Mouse (Mus musculus) left cerebral cortex, adult 2 months (tissue): ENCODE results near the gene 4930579F01Rik. TPM values are rescaled to one million over a fixed set of nuclear protein-coding genes. Genes with fewer than 3 reads are reported as not detected.
A peak's percentile ranks its signal among the peaks of the same experiment; 100 is the strongest.

Experiments used
- DNase-seq, 2 experiments: peaks; one replicate each; pipeline ENCODE4 v3.0.0; 2021 to 2022; ENCODE audit warnings: low spot score in 2 of 2, mixed read lengths in 1 of 2; ENCODE audit errors: extremely low spot score in 1 of 2
- H3K27ac ChIP-seq: fragments of 200-600 bp; 2 replicates; pipeline ENCODE4 v1.8.1; 2022
- H3K4me3 ChIP-seq: fragments of 200-600 bp; 2 replicates; pipeline ENCODE4 v1.8.1; 2022
- CTCF ChIP-seq: fragments of 200-600 bp; IDR thresholded peaks from 2 replicates; pipeline ENCODE4 v1.8.1; 2022; ENCODE audit warnings: antibody characterized with exemption, mild to moderate bottlenecking, moderate library complexity
- intact Hi-C: fragments of 180-260 bp; cut with DNase I; formaldehyde crosslinking; loops from one replicate; pipeline ENCODE4 v1.15.1; 2025
- total RNA-seq, 2 experiments: library from RNA; stranded (reverse); gene quantifications; 2 replicates each; pipeline ENCODE4 v1.2.3; 2021

The 4930579F01Rik gene
- total RNA-seq, 2 experiments from 2014 or later: not detected

DNA sequence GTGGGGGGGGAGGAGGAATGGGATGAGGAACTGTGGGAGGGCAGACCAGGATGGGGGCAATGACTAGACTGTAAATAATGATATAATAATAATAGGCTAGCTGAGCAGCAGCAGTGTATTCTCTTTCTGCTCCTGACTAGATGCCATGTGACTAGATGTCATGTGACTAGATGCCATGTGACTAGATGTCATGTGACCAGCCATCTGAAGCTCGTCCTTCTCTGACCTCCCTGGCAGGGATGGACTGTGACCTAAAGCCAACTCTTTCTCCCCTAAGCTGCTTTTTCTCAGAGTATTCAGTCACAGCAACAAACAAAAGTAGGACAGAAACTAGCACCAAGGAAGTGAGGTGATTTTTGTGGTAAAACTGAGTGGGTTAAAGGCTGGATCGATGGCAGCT, 11.6 kb downstream of the 4930579F01Rik start:
- intact Hi-C loops: no loop called here
- no peak overlapping the region for H3K27ac ChIP-seq
- DNase-seq: no peak
- H3K4me3 ChIP-seq: no peak overlapping the region
- TF ChIP-seq CTCF: no peak

DNA sequence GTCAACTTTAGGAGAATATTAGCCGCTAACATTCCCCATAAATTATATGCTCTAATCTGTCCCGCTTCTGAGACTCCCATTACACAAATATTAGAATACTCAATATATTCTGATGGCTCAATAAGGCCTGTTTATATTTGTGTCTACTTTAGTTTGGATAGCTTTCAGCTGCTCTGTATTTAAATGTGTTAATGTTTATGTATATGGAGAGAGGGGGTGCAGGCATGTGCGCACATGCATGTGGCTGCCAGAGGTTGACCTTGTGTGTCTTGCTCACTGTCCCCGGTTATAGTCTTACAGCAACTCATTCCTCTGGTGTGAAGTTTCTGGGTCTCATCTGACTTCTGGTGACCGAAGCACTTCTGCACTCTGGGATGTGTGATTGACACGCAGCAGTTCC, 18.1 kb downstream of the 4930579F01Rik start:
- no peak for DNase-seq
- no peak overlapping the region for H3K4me3 ChIP-seq
- no peak for TF ChIP-seq CTCF
- intact Hi-C loops: no loop called here
- no peak overlapping the region for H3K27ac ChIP-seq

DNA sequence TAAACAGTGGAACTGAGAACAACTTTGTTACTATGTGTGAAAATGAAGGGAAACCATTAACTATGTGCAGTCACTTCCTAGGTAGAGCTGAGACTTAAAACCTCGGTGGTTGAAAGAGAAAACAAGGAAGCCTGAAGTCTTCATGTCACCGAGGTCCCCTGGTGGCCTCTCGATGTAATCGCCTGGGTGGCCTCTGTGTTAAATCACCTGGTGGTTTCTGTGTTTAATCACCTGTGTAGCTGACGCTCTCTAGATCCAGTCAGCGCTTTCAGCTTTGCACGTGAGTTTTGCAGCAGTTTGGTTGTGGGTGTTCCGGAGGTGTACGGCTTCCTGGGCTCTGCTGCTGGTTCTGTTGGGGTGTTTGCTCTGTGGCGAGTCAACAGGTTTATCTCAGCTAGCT, 20.3 kb downstream of the 4930579F01Rik start:
- intact Hi-C loops: no loop called here
- no peak for DNase-seq
- H3K4me3 ChIP-seq: no peak overlapping the region
- TF ChIP-seq CTCF: peak; percentile 20
- H3K27ac ChIP-seq: no peak overlapping the region

DNA sequence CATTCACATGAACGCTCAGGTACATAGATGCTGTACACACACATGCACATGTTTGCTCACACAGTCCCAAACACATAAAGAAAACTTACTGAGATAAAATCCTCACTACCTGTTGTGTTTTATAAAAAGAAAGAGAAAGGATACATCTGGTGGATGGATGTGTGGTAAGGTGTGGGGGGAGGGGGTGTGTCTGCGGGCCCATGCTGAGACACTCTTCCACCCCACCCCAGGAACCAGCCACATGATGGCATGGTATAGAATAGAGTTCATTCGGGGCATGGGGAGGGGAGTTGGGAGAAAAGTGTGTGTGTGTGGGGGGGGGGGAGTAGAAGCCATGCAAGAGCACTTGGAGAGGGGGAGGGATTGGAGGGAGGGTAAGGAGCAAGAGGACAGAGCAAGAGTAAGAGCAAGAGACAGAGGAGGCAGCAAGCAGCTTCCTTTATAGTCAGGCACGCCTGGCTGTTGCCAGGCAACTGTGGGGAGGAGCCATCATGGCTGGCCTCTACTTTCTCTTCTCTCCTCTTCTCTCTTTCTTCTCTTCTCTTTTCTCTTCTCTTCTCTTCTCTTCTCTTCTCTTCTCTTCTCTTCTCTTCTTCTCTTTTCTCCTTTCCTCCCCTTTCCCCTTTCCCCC, 31.0 kb downstream of the 4930579F01Rik start:
- intact Hi-C loops: no loop called here
- DNase-seq: no peak
- Histone ChIP-seq H3K27ac (no peak overlapping the region), H3K4me3 (no peak overlapping the region)
- TF ChIP-seq CTCF: no peak

DNA sequence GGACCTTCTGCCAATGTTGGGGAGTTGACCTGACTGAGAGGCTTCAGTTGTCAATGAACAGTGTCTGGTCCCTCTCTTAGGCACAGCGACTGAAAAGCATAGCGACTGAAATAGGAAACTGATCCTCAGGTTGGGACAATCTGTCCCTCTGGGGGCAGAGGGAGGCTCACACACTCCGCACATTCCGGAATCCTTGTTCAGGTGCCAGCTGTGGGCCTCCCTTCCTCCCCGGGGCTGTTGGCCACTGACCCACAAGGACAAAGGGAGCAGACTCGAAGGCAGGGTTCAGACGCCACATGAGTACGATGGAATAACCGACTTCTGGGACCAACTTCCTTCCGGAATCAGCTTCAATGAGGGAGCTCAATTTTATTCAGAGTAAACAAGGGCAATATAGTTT, 32.0 kb downstream of the 4930579F01Rik start:
- DNase-seq: no peak
- TF ChIP-seq CTCF: no peak
- intact Hi-C loops: no loop called here
- no peak overlapping the region for H3K4me3 ChIP-seq
- H3K27ac ChIP-seq: no peak overlapping the region

DNA sequence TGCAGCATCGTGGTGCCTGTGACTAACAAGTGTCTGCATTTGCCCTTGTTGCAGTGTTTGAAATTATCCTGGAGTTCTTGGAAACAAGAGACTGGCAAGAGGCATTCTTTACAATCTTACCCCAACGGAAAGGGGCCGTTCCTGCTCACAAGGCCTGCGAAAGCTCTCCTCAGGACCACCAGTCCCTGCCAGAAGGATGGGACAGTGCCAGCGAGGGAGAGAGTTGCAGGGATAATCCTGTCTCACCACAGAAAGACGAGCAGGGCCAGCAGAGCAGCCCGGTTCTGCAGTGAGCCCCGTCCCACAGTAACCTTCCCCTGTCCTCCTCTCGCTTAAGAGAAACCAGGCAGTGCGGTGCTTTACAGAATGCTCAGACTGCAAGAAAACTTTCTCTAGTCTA, 37.0 kb downstream of the 4930579F01Rik start:
- Histone ChIP-seq H3K4me3 (no peak overlapping the region), H3K27ac (no peak overlapping the region)
- no peak for DNase-seq
- intact Hi-C loops: no loop called here
- no peak for TF ChIP-seq CTCF

DNA sequence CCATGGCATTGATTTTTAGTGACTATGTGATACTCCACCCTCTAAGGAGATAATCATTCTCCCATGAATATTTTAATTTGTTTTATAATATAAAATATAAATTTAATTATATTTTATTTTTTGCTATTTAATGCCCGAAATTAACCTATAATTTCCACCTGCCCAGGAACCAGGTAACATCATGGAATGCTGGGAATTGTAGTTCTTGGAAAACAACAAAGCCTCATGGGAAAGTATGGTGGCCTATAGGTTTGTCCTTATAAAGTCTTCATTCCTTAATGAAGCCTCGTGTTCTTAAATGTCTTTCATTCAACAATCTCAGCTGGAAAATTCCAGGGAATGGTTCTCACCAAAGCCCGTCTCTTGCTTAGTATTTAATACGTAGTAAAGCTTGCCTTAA, 38.6 kb downstream of the 4930579F01Rik start:
- intact Hi-C loops: no loop called here
- no peak for TF ChIP-seq CTCF
- no peak for DNase-seq
- Histone ChIP-seq H3K27ac (no peak overlapping the region), H3K4me3 (no peak overlapping the region)

DNA sequence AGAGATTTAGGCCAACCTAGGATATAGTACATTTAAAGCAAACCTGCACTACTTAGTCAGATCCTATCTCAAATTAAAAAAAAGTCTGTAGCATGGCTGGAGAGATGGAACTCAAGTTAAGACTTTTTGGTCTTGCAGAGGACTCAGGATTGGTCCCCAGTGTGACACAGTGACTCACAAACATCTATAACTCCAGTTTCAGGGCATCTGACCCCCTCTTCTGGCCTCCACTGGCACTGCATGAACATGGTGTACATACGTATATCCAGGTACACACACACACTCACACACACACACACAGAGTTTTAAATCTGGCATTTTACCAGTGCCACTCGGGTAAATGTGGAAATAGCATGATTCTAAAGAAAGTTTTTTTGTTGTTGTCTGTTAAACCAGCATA, 44.8 kb downstream of the 4930579F01Rik start:
- no peak for TF ChIP-seq CTCF
- intact Hi-C loops: loop anchor here (5.0 kb wide), 1 partner anchor 212 kb away; no protein-coding TSS in a partner anchor
- no peak for DNase-seq
- H3K4me3 ChIP-seq: no peak overlapping the region
- H3K27ac ChIP-seq: no peak overlapping the region

DNA sequence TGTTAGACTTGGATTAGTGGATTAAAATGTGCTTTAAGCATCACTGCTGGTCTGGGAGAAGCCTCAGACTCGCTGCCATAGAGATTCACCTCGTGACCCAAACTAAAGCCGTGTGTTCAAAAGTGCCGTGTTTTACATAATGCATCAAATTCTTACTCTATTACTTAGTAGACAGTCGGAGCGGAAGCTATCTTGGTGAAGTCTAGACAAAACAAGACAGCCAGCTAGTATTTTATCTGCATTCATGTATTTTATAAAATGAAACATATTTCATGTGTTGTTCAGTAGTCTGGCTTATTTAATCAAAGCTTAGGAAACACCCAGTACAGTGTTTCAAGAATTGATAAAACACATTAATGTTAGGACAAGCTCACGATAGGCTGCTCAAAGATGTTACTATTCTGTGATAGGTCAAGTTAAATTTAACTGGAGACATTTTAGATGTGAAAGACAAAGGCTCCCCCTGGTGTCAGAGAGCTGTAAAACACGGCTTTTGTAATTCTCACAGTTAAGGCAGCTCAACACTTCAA, 48.9 kb downstream of the 4930579F01Rik start, which contains the start of gene Mttp:
TSS of gene Mttp (minus strand) at position 327 of the 530 bp plus-strand sequence.
- peak; percentile 76 to 80 for DNase-seq
- Histone ChIP-seq H3K4me3 (peak within 1 kb of the TSS; percentile 65), H3K27ac (peak within 1 kb of the TSS; percentile 99)
- intact Hi-C loops: loop anchor here (1.0 to 5.0 kb wide), 4 partner anchors 153 to 366 kb away; partner anchors contain the start of gene Dnajb14
- TF ChIP-seq CTCF: peak; percentile 92

DNA sequence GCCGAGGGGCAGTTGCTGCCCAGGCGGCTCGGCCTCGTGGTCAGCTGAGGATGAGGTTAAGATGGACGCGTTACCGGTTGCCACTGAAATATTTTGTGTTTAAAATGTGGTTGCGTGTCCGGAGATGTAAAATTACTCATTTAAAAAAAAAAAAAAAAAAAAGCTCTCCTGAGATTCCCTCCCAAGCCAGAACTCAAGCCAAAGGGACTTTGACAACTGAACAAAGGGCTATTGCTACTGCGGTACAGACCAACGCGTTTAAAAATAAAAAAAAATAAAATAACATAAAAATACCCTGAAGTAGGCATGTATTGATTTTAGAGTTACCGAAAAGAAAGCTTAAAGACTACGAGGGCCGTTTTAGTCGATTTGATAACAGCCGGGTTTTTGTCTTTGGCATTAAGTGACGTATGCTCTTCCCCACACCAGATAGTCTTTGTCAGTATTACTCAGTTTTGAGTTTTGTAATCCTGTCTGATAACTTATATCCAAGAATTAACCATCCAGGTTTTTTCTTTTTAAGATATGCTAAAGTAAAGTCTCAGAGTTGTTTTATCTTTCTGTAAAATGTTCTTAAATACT, 49.5 kb downstream of the 4930579F01Rik start:
- intact Hi-C loops: loop anchor here (1.0 to 2.0 kb wide), 3 partner anchors 153 to 365 kb away; partner anchors contain the start of gene Dnajb14
- Histone ChIP-seq H3K4me3 (peak overlapping the region; percentile 65), H3K27ac (peak overlapping the region; percentile 99)
- no peak for DNase-seq
- TF ChIP-seq CTCF: no peak

DNA sequence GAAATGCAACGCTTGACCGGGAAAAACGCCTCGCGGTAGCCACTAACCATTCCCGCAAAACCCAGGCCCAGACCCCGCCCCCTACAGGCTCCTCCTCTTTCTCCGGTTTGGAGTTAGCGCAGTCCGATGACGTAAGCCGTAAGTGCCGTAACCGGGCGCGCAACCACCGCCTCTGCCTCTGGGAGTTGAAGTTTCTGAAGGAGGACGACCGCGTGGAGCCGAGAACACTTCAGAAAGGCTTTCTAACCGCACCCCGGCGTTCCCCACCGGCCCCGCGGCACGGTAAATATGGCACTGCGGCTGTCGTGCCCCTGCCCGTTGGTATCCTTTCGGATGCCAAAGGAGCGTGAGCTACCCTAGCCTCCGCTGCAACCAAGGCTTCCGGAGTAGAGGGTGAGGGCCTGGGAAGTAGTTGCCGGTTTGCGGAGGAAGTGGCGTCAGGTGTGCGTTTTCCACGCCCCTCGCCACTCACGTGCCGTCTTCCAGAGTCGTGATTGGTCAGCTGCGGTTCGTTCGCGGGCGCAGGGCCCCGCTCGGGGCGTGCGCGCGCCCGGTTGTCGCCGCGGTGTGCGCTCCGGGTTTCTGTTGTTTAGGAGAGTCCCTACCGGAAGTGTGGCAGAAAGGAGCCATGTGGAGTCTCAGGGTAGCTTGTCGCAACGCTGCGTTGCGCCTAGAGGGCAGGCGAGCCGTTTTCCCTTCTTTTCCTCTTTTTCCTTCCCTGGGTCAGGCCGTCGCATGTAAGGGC, 50.1 kb downstream of the 4930579F01Rik start, which contains the start of gene Trmt10a:
TSS of gene Trmt10a (plus strand) at position 134 of the 745 bp plus-strand sequence.
- intact Hi-C loops: loop anchor here (1.0 to 2.0 kb wide), 5 partner anchors 78 to 365 kb away; partner anchors contain the start of genes 1110002E22Rik, Dnajb14 and Lamtor3
- Histone ChIP-seq H3K27ac (peak within 1 kb of the TSS; percentile 99), H3K4me3 (peak within 1 kb of the TSS; percentile 65)
- TF ChIP-seq CTCF: peak; percentile 26
- peak; percentile 97 to 98 for DNase-seq
